Mouse (Mus musculus): Measurements from ENCODE around the gene Ttc9.

Gene Ttc9

DNA sequence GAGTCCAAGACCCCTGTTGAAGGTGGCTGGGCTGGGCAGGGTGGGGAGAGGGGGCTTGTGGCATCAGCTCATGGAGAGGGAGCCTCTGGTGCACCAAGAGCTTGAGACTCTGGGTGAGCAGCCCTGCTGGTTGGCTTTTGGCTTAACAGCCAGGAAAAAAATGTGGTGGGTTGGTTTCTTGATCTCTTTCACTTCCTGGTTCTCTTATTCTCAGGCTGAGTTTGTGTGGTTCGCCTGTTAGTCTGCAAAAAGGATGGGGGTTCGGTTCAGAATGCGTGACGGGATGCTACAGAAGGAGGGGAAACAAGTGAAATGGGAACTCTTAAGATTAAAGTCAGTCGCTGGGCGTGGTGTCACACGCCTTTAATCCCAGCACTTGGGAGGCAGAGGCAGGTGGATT is 27.0 kb downstream of the Ttc9 start:
- no peak for DNase-seq (ENCODE audit: low spot score in 2 of 2)

DNA sequence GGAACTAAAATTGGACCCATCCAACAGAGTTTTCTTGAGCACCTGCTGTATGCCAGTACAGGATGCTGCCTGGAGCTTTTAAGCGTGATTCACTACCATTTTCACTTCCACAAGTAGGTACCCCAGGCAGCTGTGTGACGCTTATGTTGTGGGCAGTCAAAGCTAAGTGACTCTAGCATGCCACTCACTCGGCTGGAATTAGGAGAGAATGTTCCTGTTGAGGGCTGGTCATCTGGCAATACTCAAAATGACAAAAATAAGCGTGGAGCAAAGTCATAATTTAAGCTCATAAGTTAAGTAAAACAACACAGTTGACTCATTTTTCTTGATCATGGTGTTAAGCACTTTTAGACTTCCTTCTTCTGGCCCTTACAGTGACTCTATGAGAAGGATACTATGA is 31.0 kb downstream of the Ttc9 start:
- DNase-seq (ENCODE audit: low spot score in 2 of 2) = no peak

GRCm38 (mm10) chr12:81663116-81663515 is 32.1 kb downstream of the Ttc9 start:
- no peak for DNase-seq (ENCODE audit: low spot score in 2 of 2)

DNA sequence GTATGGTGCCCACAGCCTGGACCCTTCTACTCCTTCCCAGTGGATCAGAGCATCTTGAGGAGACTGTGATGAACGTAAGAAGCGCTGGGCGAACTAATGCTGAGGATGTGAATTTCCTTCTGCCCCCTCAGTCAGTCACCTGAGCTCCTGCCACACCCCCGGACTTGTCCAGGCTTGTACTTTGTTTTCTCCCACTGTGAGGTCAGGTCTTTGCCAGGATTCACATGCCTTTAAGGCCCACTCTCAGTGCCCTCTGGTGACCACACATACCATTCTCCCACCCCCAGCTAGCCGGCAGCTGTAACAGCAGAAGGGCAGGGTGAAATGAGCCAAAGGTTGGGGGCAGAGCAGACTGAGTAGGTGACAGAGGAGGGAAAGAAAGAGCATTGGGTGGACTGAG is 32.9 kb downstream of the Ttc9 start:
- DNase-seq (ENCODE audit: low spot score in 2 of 2) = no peak

DNA sequence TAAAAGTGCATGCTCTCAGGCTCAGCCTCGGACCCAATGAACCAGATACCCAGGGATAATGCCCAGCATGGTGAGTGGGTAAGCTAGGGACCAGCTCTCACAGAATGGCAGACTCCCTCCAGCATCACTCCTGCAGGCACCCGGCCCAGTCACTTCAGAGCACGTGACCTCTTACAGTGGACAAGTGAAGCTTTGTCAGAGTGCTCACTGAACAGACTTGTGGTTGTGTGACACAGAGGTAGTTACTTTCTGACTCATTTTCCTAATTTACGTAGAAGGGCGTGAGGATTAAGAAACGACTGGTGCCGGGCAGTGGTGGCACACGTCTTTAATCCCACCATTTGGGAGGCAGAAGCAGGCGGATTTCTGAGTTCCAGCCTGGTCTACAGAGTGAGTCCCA is 37.4 kb downstream of the Ttc9 start:
- no peak for DNase-seq (ENCODE audit: low spot score in 2 of 2)

GRCm38 (mm10) chr12:81675557-81675956 is 44.5 kb downstream of the Ttc9 start:
- DNase-seq (ENCODE audit: low spot score in 2 of 2) = no peak

DNA sequence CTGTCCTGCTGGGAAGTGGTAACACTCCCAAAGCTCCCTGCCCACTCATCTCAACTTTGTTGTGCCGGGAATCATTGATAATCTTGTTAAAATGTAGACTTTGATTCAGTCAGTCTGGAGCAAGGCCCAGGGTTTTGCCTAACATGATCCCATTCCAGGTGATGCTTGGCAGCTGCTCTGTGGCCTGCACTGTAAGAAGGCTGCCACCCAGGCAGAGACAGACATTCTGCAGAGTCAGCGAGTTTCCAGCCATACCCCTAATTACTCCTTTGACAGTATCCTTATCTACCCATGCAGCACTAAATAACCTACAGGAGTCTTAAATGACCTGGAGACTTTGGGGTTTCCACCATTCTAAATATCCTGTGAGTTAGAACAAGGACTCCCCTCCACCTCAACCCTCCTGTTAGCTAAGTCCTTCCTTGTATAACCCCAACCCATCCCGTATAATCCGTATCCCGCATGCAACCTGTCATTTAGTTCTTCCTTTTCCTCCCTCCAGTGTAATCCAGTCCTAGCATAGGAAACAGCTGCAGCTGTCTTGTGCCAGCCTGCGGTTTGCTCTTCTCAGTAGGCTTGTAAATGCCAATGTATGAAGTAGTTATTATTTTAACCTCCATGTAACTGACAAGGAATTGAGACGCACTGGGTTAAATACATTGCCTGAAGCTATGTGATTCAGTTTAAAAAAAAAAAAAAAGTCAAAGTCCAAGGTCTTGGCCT is 48.9 kb downstream of the Ttc9 start:
- no peak for DNase-seq (ENCODE audit: low spot score in 2 of 2)

GRCm38 (mm10) chr12:81683395-81683794 is 52.3 kb downstream of the Ttc9 start:
- no peak for DNase-seq (ENCODE audit: low spot score in 2 of 2)

DNA sequence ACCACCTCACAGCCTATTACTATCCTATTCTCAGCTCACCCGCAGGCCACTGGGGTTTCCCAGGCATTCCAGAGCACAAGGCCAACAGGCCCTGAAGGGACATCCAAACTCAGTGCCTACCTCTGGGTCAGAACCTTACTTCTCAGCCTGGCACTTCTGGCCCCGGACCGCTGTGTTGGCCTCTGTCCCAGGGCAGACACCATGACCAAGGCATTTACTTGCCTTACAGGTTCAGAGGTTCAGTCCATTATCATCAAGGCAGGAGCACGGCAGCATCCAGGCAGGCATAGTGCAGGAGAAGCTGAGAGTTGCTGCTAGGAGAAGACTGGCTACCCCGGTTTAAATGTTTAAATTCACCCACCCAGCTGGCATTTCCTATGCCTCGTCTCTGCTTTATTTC is 53.0 kb downstream of the Ttc9 start:
- no peak for DNase-seq (ENCODE audit: low spot score in 2 of 2)

- DNase-seq (ENCODE audit: low spot score in 2 of 2) = no peak
Observed at GRCm38 (mm10) chr12:81685981-81686380, 54.9 kb downstream of the Ttc9 start.

DNA sequence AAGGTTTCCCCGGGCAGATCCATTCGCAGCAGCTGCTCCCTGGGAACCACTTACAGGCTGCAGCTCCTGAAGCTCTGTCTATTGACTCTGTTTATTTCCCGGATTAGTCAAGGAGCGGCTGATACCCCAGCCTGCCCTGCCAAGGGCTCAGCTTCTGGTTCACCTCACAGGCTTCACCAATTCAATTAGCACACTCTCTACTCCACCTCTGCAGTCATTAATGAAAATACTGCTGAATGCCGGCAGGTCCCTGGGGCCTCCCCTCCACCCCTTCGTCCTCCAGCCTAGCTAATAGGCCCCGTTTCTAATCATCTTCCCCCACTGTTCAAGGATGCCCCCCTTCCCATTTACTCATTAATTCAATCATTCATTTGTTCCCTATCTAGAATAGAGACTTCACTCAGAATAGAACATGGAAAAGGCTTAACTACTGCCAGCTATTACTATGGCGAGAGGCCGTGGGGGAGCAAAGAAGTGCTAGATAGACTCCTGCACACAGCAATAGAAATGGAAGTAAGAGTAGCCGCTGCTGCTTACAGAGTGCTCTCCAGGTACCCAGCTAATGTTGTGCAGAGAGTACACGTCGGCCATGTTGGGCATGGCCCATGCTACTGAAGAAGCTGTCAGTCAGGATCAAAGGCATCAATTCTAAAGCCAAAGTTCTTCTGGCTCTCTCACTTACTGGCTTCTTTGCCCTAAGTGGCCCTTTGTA is 55.5 kb downstream of the Ttc9 start:
- DNase-seq (ENCODE audit: low spot score in 2 of 2) = no peak

DNA sequence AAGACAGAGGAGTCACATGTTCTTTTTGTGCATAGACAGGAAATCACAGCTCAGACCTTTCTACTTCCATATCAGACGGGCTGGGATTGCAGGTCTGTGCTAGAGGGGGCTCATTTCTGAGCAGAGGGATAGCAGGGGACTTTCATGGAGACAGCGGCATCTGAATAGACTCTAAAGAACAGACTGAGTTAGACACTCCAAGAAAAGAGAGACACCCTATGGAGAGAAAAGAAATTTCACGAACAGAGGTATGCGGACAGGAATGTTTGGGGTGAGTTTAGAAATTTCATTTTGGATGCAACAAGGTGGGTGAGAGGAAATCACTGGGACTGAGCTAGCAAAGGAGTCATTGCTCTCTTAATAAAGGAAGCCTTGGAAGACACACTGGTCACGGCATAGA is 56.8 kb downstream of the Ttc9 start:
- no peak for DNase-seq (ENCODE audit: low spot score in 2 of 2)

GRCm38 (mm10) chr12:81688537-81688936 is 57.5 kb downstream of the Ttc9 start:
- DNase-seq (ENCODE audit: low spot score in 2 of 2) = no peak

GRCm38 (mm10) chr12:81689505-81690056 is 58.5 kb downstream of the Ttc9 start:
- DNase-seq (ENCODE audit: low spot score in 2 of 2) = no peak

DNA sequence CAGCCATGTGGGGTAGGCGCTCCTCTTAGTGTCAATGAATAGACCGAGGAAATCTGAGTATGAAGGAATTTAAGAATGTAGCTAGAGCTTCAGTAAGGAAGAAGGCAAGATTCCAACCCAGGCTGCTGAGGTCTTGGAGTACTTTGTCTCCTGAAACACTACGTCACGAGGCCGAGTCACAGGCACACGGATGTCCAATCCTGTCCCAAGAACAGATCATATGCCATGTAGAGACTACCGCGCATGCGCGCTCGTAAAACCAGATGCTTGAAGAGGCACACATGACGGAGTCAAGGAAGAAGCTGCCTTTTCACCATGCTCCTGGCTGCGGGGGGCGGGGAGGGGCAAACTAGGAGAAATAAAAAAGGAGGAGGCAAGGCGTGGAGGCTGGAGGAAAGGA is 59.1 kb downstream of the Ttc9 start:
- DNase-seq (ENCODE audit: low spot score in 2 of 2) = no peak

GRCm38 (mm10) chr12:81690751-81691150 is 59.7 kb downstream of the Ttc9 start:
- no peak for DNase-seq (ENCODE audit: low spot score in 2 of 2)

- DNase-seq (ENCODE audit: low spot score in 2 of 2) = no peak
Observed at GRCm38 (mm10) chr12:81691177-81691730, 60.2 kb downstream of the Ttc9 start.

DNA sequence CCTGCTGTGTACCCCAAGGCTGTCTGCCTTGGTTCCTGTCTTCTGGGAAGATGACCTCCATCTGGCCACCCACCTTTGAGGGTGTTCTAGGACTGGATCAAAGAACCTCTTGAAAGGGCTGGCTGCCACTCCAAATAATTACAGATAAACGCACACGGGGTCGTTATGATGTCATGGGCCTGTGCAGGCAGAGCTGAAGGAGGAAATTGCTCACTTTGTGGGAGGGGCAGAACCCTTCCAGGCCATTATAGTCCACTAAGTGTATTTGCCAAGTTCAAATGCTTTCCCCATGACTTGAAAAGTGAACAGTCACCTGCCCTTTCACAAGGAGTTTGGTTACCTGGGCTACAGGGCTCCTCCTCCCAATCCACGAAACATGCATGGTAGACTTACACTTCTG is 67.0 kb downstream of the Ttc9 start:
- no peak for DNase-seq (ENCODE audit: low spot score in 2 of 2)

DNA sequence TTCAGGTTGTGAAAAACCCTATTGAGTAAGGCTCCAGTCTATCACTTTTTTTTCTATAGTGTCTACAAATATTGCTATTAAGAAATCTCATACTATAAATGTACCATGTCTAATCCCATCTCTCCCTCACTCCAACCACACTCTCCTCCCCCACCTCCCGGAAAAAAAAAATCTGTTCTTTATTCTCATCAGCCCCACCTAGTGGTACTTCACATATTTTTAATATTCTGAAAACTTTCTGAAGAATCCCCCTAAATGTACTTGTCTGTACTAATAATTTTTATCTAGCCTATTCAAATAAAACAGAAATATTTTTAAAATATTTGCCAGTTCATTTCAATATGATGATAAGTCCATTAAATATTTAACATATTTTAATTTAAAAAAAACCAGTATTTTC is 71.9 kb downstream of the Ttc9 start:
- DNase-seq (ENCODE audit: low spot score in 2 of 2) = no peak

- DNase-seq (ENCODE audit: low spot score in 2 of 2) = no peak
Observed at GRCm38 (mm10) chr12:81712618-81713017, 81.6 kb downstream of the Ttc9 start.

Data from frontal cortex, postnatal 25 days (tissue).